Mouse (Mus musculus): ENCODE data around the gene Dnmt1. TPM values are rescaled to one million over a fixed set of nuclear protein-coding genes. Genes with fewer than 3 reads are reported as not detected.

Dnmt1 gene
- polyA plus RNA-seq, 1 experiment from 2014 or later = 54.5 TPM

GRCm38 (mm10) chr9:20878041-20878709 lies 81.5 kb downstream of the Dnmt1 start:
- Histone ChIP-seq H3K9me3 (replicated peaks) (no peaks in the 10 kb centered on the region), H3K9ac (peak overlapping the region; percentile 68), H3K4me2 (peak overlapping the region; percentile 95), H3K4me1 (replicated peaks) (peaks cover 30% of the 10 kb centered on the region), H3K27ac (replicated peaks) (peak overlapping the region; percentile 90), H3K27me3 (no peaks in the 10 kb centered on the region), H3K4me3 (replicated peaks) (peak overlapping the region; percentile 59), H3K36me3 (replicated peaks) (0 out of 2 replicates have a peak, but pooled peaks cover under 1% of the 10 kb centered on the region)
- peak; percentile 95 for ATAC-seq (ENCODE audit: insufficient read depth)
- WGBS (ENCODE audit: insufficient replicate concordance) = 0% methylated on average over 69 of the region's 69 CpGs

- H3K4me3 ChIP-seq (replicated peaks) = peak overlapping the region; percentile 59
- WGBS (ENCODE audit: insufficient replicate concordance) = 30% methylated on average over 14 of the region's 14 CpGs
These were observed 82.3 kb downstream of the Dnmt1 start for GRCm38 (mm10) chr9:20877118-20878040.

GRCm38 (mm10) chr9:20876318-20877117 lies 83.2 kb downstream of the Dnmt1 start:
- 54% methylated on average over 9 of the region's 9 CpGs for WGBS (ENCODE audit: insufficient replicate concordance)
- H3K4me1 ChIP-seq (replicated peaks) = peaks cover 30% of the 10 kb centered on the region

More at GRCm38 (mm10) chr9:20877118-20878040, 82.3 kb downstream of the Dnmt1 start:
- Histone ChIP-seq H3K27me3 (no peaks in the 10 kb centered on the region), H3K9ac (peak overlapping the region; percentile 16), H3K36me3 (replicated peaks) (0 out of 2 replicates have a peak, but pooled peaks cover 4% of the 10 kb centered on the region), H3K4me1 (replicated peaks) (peaks cover 30% of the 10 kb centered on the region), H3K9me3 (replicated peaks) (no peaks in the 10 kb centered on the region), H3K4me2 (peak overlapping the region; percentile 95), H3K27ac (replicated peaks) (peak overlapping the region; percentile 90)
- ATAC-seq (ENCODE audit: insufficient read depth) = no peak

GRCm38 (mm10) chr9:20875021-20875790 lies 84.5 kb downstream of the Dnmt1 start:
- no peak overlapping the region for H3K4me3 ChIP-seq (replicated peaks)
- no peak overlapping the region for H3K9ac ChIP-seq
- 0 out of 2 replicates have a peak, but pooled peaks cover 5% of the 10 kb centered on the region for H3K36me3 ChIP-seq (replicated peaks)
- no peak for ATAC-seq (ENCODE audit: insufficient read depth)
- H3K9me3 ChIP-seq (replicated peaks) = no peaks in the 10 kb centered on the region
- H3K4me1 ChIP-seq (replicated peaks) = peaks cover 30% of the 10 kb centered on the region
- no peak overlapping the region for H3K27ac ChIP-seq (replicated peaks)
- H3K4me2 ChIP-seq = no peak overlapping the region
- H3K27me3 ChIP-seq = no peaks in the 10 kb centered on the region
- WGBS (ENCODE audit: insufficient replicate concordance) = 70% methylated on average over 23 of the region's 23 CpGs

More at GRCm38 (mm10) chr9:20876318-20877117, 83.2 kb downstream of the Dnmt1 start:
- H3K27me3 ChIP-seq = no peaks in the 10 kb centered on the region
- H3K4me3 ChIP-seq (replicated peaks) = no peak overlapping the region
- no peak overlapping the region for H3K27ac ChIP-seq (replicated peaks)
- H3K9ac ChIP-seq = no peak overlapping the region
- no peak overlapping the region for H3K4me2 ChIP-seq
- H3K36me3 ChIP-seq (replicated peaks) = 0 out of 2 replicates have a peak, but pooled peaks cover 4% of the 10 kb centered on the region
- H3K9me3 ChIP-seq (replicated peaks) = no peaks in the 10 kb centered on the region
- ATAC-seq (ENCODE audit: insufficient read depth) = no peak

GRCm38 (mm10) chr9:20873521-20873920 lies 86.2 kb downstream of the Dnmt1 start:
- Histone ChIP-seq H3K27me3 (peaks cover 16% of the 10 kb centered on the region), H3K36me3 (replicated peaks) (0 out of 2 replicates have a peak, but pooled peaks cover 7% of the 10 kb centered on the region), H3K4me1 (replicated peaks) (peaks cover 23% of the 10 kb centered on the region), H3K9me3 (replicated peaks) (no peaks in the 10 kb centered on the region), H3K27ac (replicated peaks) (no peak overlapping the region), H3K4me2 (no peak overlapping the region), H3K4me3 (replicated peaks) (no peak overlapping the region), H3K9ac (no peak overlapping the region)
- no peak for ATAC-seq (ENCODE audit: insufficient read depth)
- 72% methylated on average over 12 of the region's 12 CpGs for WGBS (ENCODE audit: insufficient replicate concordance)

GRCm38 (mm10) chr9:20872991-20873390 lies 86.7 kb downstream of the Dnmt1 start:
- WGBS (ENCODE audit: insufficient replicate concordance) = 70% methylated on average over 10 of the region's 10 CpGs
- no peak for ATAC-seq (ENCODE audit: insufficient read depth)
- H3K4me1 ChIP-seq (replicated peaks) = peaks cover 23% of the 10 kb centered on the region
- H3K27me3 ChIP-seq = peaks cover 21% of the 10 kb centered on the region
- H3K36me3 ChIP-seq (replicated peaks) = 0 out of 2 replicates have a peak, but pooled peaks cover 7% of the 10 kb centered on the region
- no peak overlapping the region for H3K4me2 ChIP-seq
- H3K9me3 ChIP-seq (replicated peaks) = no peaks in the 10 kb centered on the region
- no peak overlapping the region for H3K9ac ChIP-seq
- no peak overlapping the region for H3K27ac ChIP-seq (replicated peaks)
- no peak overlapping the region for H3K4me3 ChIP-seq (replicated peaks)

- peaks cover 37% of the 10 kb centered on the region for H3K27me3 ChIP-seq
- 63% methylated on average over 12 of the region's 12 CpGs for WGBS (ENCODE audit: insufficient replicate concordance)
These were observed 89.2 kb downstream of the Dnmt1 start for GRCm38 (mm10) chr9:20870211-20871173.

GRCm38 (mm10) chr9:20869246-20869645 lies 90.4 kb downstream of the Dnmt1 start:
- 7% methylated on average over 19 of the region's 19 CpGs for WGBS (ENCODE audit: insufficient replicate concordance)
- Histone ChIP-seq H3K27me3 (peaks cover 37% of the 10 kb centered on the region), H3K9ac (no peak overlapping the region; the same call in 1 of the 2 replicates), H3K27ac (replicated peaks) (no peak overlapping the region), H3K9me3 (replicated peaks) (no peaks in the 10 kb centered on the region), H3K4me1 (replicated peaks) (peaks cover 13% of the 10 kb centered on the region; the same call in 1 of the 2 replicates), H3K4me3 (replicated peaks) (peak overlapping the region; percentile 63), H3K36me3 (replicated peaks) (0 out of 2 replicates have a peak, but pooled peaks cover 7% of the 10 kb centered on the region), H3K4me2 (peak overlapping the region; percentile 76)
- no peak for ATAC-seq (ENCODE audit: insufficient read depth)

More at GRCm38 (mm10) chr9:20870211-20871173, 89.2 kb downstream of the Dnmt1 start:
- Histone ChIP-seq H3K4me1 (replicated peaks) (peaks cover 13% of the 10 kb centered on the region; the same call in 1 of the 2 replicates), H3K36me3 (replicated peaks) (0 out of 2 replicates have a peak, but pooled peaks cover 7% of the 10 kb centered on the region), H3K4me2 (no peak overlapping the region), H3K9me3 (replicated peaks) (no peaks in the 10 kb centered on the region), H3K27ac (replicated peaks) (no peak overlapping the region), H3K9ac (no peak overlapping the region), H3K4me3 (replicated peaks) (no peak overlapping the region)
- ATAC-seq (ENCODE audit: insufficient read depth) = no peak

- H3K4me1 ChIP-seq (replicated peaks) = peaks cover 13% of the 10 kb centered on the region; the same call in 1 of the 2 replicates
- H3K4me2 ChIP-seq = peak within 1 kb of the TSS; percentile 76
- H3K36me3 ChIP-seq (replicated peaks) = 0 out of 2 replicates have a peak, but pooled peaks cover 7% of the 10 kb centered on the region
- no peak within 1 kb of the TSS for H3K27ac ChIP-seq (replicated peaks)
- ATAC-seq (ENCODE audit: insufficient read depth) = peak; percentile 38
- 3% methylated on average over 53 of the region's 53 CpGs for WGBS (ENCODE audit: insufficient replicate concordance)
- peaks cover 37% of the 10 kb centered on the region for H3K27me3 ChIP-seq
- no peaks in the 10 kb centered on the region for H3K9me3 ChIP-seq (replicated peaks)
- peak within 1 kb of the TSS; percentile 63 for H3K4me3 ChIP-seq (replicated peaks)
- H3K9ac ChIP-seq = peak within 1 kb of the TSS; percentile 42; the same call in 1 of the 2 replicates
These were observed 91.2 kb downstream of the Dnmt1 start, which contains the start of gene A230050P20Rik for GRCm38 (mm10) chr9:20868448-20869001. A230050P20Rik (plus strand) TSS chr9:20868642.

Measured in liver, embryonic 15.5 days (tissue).